Mouse (Mus musculus) c-Kit-negative CD71-positive TER-119-positive erythroid progenitor cells, embryonic 14.5 days (primary cell): Measurements from ENCODE around the gene Olfr1242.

Source experiments
- DNase-seq: peaks from one replicate; pipeline ENCODE4 v3.0.0-alpha.2; 2013; ENCODE audit warnings: low read depth, low spot score

Gene Olfr1242

DNA sequence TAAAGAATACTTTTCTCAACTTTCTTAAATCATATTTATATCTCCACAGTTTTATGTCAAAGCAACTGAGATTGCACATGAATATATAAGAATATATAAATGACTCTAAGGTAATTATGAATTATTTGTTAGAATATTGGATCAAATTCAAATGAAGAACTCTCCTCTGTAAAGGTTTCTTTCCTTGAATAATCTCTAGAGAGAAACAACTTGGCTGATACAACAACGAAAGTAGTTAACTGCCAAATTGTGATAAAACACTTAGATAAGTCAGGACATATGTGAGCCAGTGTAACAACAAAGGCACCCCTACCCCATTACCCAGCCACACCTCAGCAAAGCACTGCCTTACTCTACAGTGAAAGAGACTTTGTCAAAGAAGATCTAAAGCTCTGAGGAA, at the start of gene Olfr1242:
Gene Olfr1242, minus strand, starts transcription at position 101 of the 400 bp plus-strand sequence.
- no peak for DNase-seq

DNA sequence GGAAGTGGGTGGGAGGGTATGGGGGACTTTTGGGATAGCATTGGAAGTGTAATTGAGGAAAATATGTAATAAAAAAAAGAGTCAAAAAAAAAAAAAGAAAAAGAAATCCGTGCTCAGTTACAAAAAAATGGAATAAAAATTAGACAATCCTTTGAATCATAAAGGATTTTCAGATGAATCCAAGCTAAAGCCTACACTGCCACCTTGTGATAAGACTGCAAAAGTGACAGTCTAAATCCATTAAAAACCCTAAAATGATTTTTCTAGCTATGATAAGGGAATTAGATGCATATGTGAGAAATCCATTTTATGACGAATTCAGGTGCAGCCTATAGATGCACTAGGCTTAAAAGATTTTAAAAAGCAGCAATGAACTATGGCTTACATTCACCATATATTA, 46.4 kb upstream of the Olfr1242 start:
- DNase-seq: no peak

DNA sequence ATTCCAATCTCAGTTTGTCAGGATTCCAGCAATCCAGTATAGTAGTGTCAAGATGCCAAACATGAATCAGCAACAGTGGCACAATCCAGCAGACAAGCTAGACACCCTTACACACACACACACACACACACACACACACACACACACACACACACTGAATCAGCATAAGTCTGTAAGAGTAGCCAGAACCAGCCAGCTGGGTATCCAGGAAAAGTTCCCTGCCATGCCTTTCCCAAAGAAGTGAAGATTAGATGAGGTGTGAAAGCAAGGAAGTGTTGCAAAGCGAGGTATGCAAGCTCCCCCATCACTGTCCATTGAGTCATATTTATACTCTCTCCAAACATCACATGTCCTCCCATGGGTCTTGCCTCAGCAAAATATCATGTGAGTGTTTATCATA, 41.8 kb upstream of the Olfr1242 start:
- DNase-seq: no peak

DNA sequence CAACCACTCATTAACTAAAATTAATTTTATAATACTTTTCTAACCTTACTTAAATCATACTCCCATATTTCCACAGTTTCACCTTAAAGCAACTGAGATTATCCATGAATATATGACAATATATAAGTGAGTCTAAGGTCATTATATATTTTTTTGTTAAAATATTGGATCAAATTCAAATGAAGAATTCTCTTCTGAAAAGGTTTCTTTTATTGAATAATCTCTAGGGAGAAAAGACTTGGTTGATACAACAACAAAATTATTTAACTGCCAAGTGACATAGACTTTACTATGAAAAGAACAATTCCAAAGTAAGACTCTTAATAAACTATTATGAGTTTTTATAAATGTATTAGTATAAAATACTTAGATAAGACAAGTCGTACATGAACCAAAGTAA, 33.3 kb upstream of the Olfr1242 start, which contains the start of gene Olfr1243:
Gene Olfr1243, minus strand, starts transcription at position 101 of the 400 bp plus-strand sequence.
- no peak for DNase-seq

DNA sequence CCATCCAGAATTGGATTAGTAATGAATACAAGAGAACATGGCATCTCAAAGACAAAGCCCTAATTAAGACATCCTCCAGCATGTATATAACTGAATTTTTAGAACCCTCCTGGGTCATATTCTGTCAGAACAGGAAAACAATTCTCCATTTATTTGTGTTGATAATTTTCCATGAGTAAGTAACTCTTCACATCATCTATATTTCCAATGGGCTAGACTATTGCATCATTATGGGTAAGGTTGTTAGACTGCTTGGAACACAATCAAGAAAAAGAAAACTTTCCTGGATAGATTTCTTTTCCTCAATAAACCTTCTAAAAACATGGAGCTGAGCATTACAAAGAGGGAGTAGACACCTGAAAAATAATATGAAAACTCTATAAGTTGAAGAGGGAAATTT, 11.1 kb downstream of the Olfr1242 start, which contains the start of gene Olfr1241:
Gene Olfr1241, minus strand, starts transcription at position 101 of the 400 bp plus-strand sequence.
- DNase-seq: no peak

DNA sequence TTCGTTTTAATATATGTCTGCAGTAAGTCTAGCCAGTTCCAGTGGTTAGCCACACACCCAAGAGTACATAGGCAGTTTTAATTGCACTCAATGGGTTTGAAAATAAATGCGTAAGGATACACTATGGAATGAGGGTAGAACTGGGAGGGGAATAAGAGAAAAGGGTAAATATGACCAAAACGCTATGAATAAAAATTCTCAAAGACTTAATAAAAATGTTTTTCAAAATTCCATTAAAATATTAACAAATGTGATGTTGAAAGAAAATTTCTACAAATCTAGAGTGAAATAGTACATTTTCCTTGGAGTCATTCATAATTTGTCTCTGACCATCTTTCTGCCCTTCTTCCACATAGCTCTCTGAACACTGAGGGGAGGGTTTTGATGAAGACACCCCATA, 55.2 kb downstream of the Olfr1242 start, which contains the start of gene Olfr1240:
Gene Olfr1240, minus strand, starts transcription at position 101 of the 400 bp plus-strand sequence.
- DNase-seq: no peak
